Mouse (Mus musculus) testis, adult 2 months (tissue): ENCODE measurements around the gene Npnt. TPM values are rescaled to one million over a fixed set of nuclear protein-coding genes. Genes with fewer than 3 reads are reported as not detected.

Experiments used
- H3K27ac ChIP-seq: fragments of 200-500 bp; 2 replicates; pipeline ENCODE4 v1.5.1; 2012; ENCODE audit warnings: low read depth, low read length; ENCODE audit not compliant: control insufficient read depth, insufficient read depth
- H3K27me3 ChIP-seq: fragments of 200-500 bp; 2 replicates; pipeline ENCODE4 v1.6.1; 2012; ENCODE audit warnings: mild to moderate bottlenecking, low read length, moderate library complexity; ENCODE audit not compliant: control insufficient read depth, insufficient read depth
- H3K36me3 ChIP-seq: fragments of 200-500 bp; 2 replicates; pipeline ENCODE4 v1.6.1; 2012; ENCODE audit warnings: mild to moderate bottlenecking, low read length; ENCODE audit not compliant: control insufficient read depth, insufficient read depth
- H3K4me1 ChIP-seq: fragments of 200-500 bp; 2 replicates; pipeline ENCODE4 v1.6.1; 2012; ENCODE audit warnings: low read length; ENCODE audit not compliant: control insufficient read depth, insufficient read depth
- H3K4me3 ChIP-seq: fragments of 200-500 bp; 2 replicates; pipeline ENCODE4 v1.5.1; 2012; ENCODE audit warnings: low read depth, mild to moderate bottlenecking, low read length, moderate library complexity, mixed read lengths; ENCODE audit not compliant: control insufficient read depth
- CTCF ChIP-seq: fragments of 200-500 bp; IDR thresholded peaks from 2 replicates; pipeline ENCODE4 v1.5.1; 2012; ENCODE audit warnings: low read depth, mild to moderate bottlenecking, inconsistent platforms, low read length, moderate library complexity; ENCODE audit not compliant: control insufficient read depth, insufficient read depth, insufficient replicate concordance
- POLR2A ChIP-seq: fragments of 200-500 bp; IDR thresholded peaks from 2 replicates; pipeline ENCODE4 v1.6.1; 2012; ENCODE audit warnings: low read depth, mild to moderate bottlenecking, inconsistent platforms, low read length, moderate library complexity; ENCODE audit not compliant: control insufficient read depth
- polyA plus RNA-seq: library from polyadenylated mRNA; depleted of rRNA; stranded (reverse); fragments of >200 nt; gene quantifications from 2 replicates; pipeline ENCODE4 v1.2.3, GENCODE M21; 2012

Gene Npnt
- polyA plus RNA-seq, 1 experiment: 1.7 TPM

GRCm38 (mm10) chr3:132886419-132887050 lies 63.6 kb downstream of the Npnt start:
- no peak overlapping the region for H3K27ac ChIP-seq
- no peak for TF ChIP-seq POLR2A
- TF ChIP-seq CTCF: no peak
- H3K4me1 ChIP-seq: 0 out of 2 replicates have a peak, but pooled peaks cover 2% of the 10 kb centered on the region
- no peaks in the 10 kb centered on the region for H3K27me3 ChIP-seq
- no peak overlapping the region for H3K4me3 ChIP-seq
- H3K36me3 ChIP-seq: no peaks in the 10 kb centered on the region

- H3K36me3 ChIP-seq: no peaks in the 10 kb centered on the region
- no peaks in the 10 kb centered on the region for H3K27me3 ChIP-seq
- no peak overlapping the region for H3K4me3 ChIP-seq
- H3K27ac ChIP-seq: no peak overlapping the region
- TF ChIP-seq CTCF: no peak
- TF ChIP-seq POLR2A: no peak
- H3K4me1 ChIP-seq: 0 out of 2 replicates have a peak, but pooled peaks cover 2% of the 10 kb centered on the region
Observed at GRCm38 (mm10) chr3:132884459-132884858, 65.6 kb downstream of the Npnt start.

- H3K27me3 ChIP-seq: no peaks in the 10 kb centered on the region
- H3K27ac ChIP-seq: no peak overlapping the region
- no peak overlapping the region for H3K4me3 ChIP-seq
- H3K4me1 ChIP-seq: 0 out of 2 replicates have a peak, but pooled peaks cover 2% of the 10 kb centered on the region
- TF ChIP-seq POLR2A (no peak), CTCF (no peak)
- H3K36me3 ChIP-seq: no peaks in the 10 kb centered on the region
Observed at GRCm38 (mm10) chr3:132883256-132883655, 66.8 kb downstream of the Npnt start.

- 0 out of 2 replicates have a peak, but pooled peaks cover 2% of the 10 kb centered on the region for H3K4me1 ChIP-seq
- H3K27ac ChIP-seq: no peak overlapping the region
- no peak for TF ChIP-seq POLR2A
- no peak for TF ChIP-seq CTCF
- no peaks in the 10 kb centered on the region for H3K27me3 ChIP-seq
- H3K4me3 ChIP-seq: no peak overlapping the region
- no peaks in the 10 kb centered on the region for H3K36me3 ChIP-seq
Observed at GRCm38 (mm10) chr3:132880826-132881225, 69.3 kb downstream of the Npnt start.

GRCm38 (mm10) chr3:132880361-132880760 lies 69.7 kb downstream of the Npnt start:
- no peak overlapping the region; the same call in 1 of the 2 replicates for H3K4me3 ChIP-seq
- H3K27ac ChIP-seq: no peak overlapping the region
- H3K27me3 ChIP-seq: no peaks in the 10 kb centered on the region
- TF ChIP-seq POLR2A: no peak
- no peak for TF ChIP-seq CTCF
- no peaks in the 10 kb centered on the region for H3K36me3 ChIP-seq
- no peaks in the 10 kb centered on the region for H3K4me1 ChIP-seq

GRCm38 (mm10) chr3:132876933-132877676 lies 73.0 kb downstream of the Npnt start:
- H3K4me1 ChIP-seq: no peaks in the 10 kb centered on the region
- TF ChIP-seq CTCF (no peak), POLR2A (no peak)
- no peak overlapping the region for H3K4me3 ChIP-seq
- no peaks in the 10 kb centered on the region for H3K27me3 ChIP-seq
- H3K36me3 ChIP-seq: no peaks in the 10 kb centered on the region
- H3K27ac ChIP-seq: no peak overlapping the region

- no peak for TF ChIP-seq POLR2A
- no peak for TF ChIP-seq CTCF
- H3K27me3 ChIP-seq: no peaks in the 10 kb centered on the region
- no peaks in the 10 kb centered on the region for H3K36me3 ChIP-seq
- no peak overlapping the region for H3K27ac ChIP-seq
- no peaks in the 10 kb centered on the region for H3K4me1 ChIP-seq
- H3K4me3 ChIP-seq: no peak overlapping the region
Observed at GRCm38 (mm10) chr3:132876011-132876708, 73.9 kb downstream of the Npnt start.
